Mouse (Mus musculus) activated CD4-positive, CD25-positive, alpha-beta regulatory T cell, adult 9 weeks (primary cell): ENCODE measurements around the gene Sval2. TPM values are rescaled to one million over a fixed set of nuclear protein-coding genes. Genes with fewer than 3 reads are reported as not detected.

ENCODE experiments used
- polyA plus RNA-seq: library from polyadenylated mRNA; unstranded; fragments of 100-300 nt; shearing (Covaris generic); gene quantifications from one replicate; pipeline ENCODE4 v1.2.1, GENCODE M21; 2017

Sval2 gene
- not detected for polyA plus RNA-seq

DNA sequence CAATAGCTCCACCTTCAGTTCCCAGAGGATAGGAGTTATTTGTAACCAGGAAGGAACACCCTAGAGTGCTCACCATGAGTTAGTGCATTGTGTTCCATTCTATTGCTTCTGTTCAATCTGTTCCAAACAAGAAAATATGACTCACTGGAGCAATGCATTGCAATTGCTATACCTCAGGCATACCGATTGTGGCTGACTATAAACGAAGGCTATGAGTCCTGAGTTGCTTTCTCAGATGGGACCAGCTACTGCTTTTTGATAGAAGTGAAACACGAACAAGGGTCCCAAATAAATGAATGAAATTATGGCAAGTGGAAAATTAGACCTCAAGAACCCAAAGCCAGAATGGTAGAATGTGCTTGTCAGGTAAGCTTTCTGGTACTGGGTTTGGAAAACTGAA lies at the start of gene Sval2:
Gene Sval2, plus strand, starts transcription at position 301 of the 400 bp plus-strand sequence.

DNA sequence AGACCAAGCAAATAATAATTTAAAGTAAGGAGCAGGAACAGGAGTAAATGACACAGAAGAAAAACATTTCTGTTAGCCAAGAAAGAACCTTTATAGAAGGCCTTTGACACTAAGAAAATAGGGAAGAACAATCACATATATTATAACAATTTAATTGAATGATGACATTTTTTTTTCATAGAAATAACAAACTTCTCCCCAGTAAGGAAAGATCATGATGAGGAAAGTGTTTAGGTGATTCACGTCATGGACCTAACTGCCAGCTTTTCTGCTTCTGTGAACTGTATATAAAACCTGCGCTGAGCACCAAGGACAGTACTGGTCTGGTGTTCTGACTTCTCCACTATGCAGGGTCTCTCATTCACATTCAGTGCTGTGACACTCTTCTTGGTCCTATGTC lies 5.6 kb upstream of the Sval2 start, which contains the start of gene Pip:
Gene Pip, plus strand, starts transcription at position 301 of the 400 bp plus-strand sequence.

Other genes starting within 250 kb of the Sval2 start
- gene Ephb6, start 247.5 kb upstream of the Sval2 start, polyA plus RNA-seq: 49.1 TPM
- 0.50 TPM for gene Trpv6, start 216.6 kb upstream of the Sval2 start, polyA plus RNA-seq
- gene Trpv5, start 172.2 kb upstream of the Sval2 start, polyA plus RNA-seq: not detected
- gene Llcfc1, start 168.6 kb upstream of the Sval2 start, polyA plus RNA-seq: not detected
- 0.67 TPM for gene Kel, start 148.7 kb upstream of the Sval2 start, polyA plus RNA-seq
- 0.07 TPM for gene Olfr459, start 77.8 kb upstream of the Sval2 start, polyA plus RNA-seq
- not detected for gene Pip, start 5.5 kb upstream of the Sval2 start, polyA plus RNA-seq
- gene Sval1, start 98.6 kb downstream of the Sval2 start, polyA plus RNA-seq: not detected
- gene Sval3, start 115.2 kb downstream of the Sval2 start, polyA plus RNA-seq: not detected
- gene Sva, start 185.4 kb downstream of the Sval2 start, polyA plus RNA-seq: not detected